Mouse (Mus musculus) 3134 (cell line): ENCODE results near the gene Ap5m1.

Experiments used
- DNase-seq: peaks from one replicate; pipeline ENCODE4 v3.0.0-alpha.2; 2011; ENCODE audit warnings: low spot score; ENCODE audit not compliant: insufficient read length; ENCODE audit errors: extremely low read depth

Gene Ap5m1

DNA sequence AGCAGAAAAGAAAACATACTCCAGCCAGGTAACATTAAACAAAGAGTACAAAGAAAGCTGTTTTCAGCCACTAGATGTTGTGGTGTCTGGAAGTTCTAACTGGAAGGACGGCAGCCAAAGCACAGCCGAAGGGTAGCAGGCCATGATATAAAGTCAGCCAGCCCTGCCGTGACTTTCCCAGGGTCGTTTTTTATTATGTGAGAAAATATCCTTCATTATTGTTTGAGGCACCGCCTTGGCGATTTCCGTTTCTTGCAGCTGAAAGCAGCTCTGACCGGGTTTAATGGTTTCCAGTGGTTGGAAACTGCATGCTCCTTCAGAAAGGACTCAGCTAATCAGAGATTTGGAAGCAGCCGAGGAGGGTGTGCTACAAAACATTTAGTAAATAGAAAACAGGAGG is 55.8 kb downstream of the Ap5m1 start:
- no peak for DNase-seq

DNA sequence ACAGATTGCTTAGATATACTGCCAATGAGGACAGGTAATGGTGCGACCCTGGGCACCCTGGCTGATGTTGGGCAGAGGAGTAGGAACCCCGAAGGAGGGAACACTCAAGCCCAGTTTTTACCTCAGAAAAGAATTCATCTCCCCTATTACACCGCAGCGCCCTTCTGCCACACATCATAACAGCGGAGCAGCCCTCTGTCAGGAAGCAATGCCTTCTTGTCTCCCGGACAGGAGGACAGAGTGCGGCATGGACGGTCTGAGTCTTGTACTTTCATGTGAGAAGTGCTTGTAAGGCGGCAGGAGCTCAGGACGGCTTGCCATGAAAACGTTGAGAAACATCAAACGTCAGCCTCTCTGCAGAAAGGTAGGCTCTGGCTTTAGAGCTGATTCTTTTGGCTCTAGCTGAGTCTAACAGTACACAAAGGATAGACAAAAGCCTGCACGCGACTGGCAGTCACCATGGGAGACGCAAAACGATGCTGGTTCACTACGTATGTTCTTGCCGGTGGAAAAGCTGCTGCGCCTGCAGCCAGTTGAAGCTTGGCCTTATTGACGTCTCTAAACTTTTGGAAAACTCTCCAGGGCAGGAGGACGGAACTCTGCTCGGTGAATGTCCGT is 61.4 kb downstream of the Ap5m1 start:
- no peak for DNase-seq

DNA sequence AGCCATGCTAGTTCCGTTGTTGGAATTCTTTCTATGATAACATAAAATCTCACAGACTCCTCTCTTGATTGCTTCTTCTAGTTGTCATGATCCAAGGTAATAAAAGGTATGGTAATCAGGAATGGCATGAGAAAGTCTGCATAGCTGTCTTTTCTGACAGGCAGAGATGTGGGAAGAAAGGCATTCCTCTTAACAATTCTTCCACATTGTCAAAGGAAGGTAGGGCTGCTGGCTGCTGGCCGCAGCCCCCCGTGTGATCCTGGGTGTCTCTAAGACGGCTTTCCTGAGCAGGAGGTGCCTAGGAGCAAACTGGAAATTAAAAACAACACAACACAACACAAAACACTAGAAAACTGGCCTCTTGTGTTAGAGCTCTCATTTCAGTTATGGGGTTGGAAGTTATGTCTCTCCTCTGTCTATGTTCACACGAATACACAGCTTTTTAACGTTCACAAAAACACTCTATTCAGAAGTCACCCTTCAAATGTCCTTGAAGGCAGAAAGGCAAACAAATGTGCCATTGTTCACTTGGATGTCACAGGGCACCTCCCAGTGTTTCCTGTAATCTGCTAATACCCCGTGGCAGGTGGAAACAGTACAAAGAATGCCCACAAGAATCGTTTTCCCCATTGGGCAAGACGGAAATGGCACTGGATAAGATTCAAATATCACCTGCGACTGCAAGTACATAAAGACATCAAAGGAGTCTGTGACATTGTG is 62.8 kb downstream of the Ap5m1 start:
- DNase-seq: no peak

DNA sequence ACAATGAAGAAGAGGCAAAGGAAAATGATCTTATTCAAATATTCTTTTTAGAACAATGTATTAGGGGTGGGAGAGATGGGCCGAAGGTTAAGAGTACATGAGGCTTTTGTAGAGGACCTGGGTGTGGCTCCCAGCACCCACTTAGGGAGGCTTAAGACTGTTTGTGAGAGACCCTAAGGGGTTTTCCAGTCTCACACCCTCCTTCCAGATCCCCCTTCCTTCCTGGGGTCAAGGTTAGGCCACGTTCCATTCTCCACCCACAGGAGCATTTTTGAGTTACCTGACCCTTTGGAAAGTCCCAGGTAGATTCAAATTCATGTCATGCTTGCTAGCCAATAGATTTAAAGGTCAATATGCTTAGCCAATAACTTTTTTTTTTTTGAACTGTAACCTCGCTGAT is 66.5 kb downstream of the Ap5m1 start:
- DNase-seq: no peak

DNA sequence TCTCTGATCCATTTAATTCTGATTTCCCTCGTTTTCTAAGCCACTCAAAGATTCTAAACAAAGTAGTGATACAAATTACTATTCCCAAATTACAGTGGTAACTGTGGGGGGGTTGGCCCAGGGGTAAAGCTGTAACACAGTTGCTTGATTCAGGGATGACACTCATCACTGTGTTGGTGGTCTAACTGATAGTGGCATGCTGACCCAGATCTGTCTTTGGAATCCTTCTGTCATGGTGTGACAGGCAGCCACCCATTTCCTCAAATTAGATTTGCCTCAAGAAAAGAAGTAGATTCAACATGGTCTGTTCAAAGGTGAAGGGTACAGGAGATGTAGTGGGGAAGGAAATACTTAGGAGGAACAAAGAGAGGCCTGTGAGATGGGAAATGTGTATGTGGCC is 72.3 kb downstream of the Ap5m1 start:
- no peak for DNase-seq

DNA sequence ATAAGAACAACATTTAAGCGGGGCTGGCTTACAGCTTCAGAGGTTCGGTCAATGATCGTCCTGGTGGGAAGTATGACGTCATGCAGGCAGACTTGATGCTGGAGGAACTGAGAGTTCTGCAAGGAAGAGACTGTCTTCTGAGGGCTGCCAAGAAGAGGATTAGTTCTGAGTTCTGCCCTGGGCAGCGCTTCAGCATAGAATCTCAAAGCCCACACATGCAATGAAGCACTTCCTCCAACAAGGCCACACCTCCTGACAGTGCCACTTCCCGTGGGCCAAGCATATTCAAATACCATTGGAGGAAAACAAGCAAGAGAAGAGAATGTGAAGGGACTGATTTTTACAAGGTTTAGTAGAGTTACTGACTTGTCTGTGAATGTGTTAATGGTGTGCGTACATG is 74.9 kb downstream of the Ap5m1 start:
- no peak for DNase-seq
